Mouse (Mus musculus) intestine, embryonic 15.5 days (tissue): Measurements from ENCODE around the gene Atp6v0a4. TPM values are rescaled to one million over a fixed set of nuclear protein-coding genes. Genes with fewer than 3 reads are reported as not detected.
A peak's percentile ranks its signal among the peaks of the same experiment; 100 is the strongest.

Source experiments
- ATAC-seq: fragments of 200-750 bp; cut with Nextera tagmentation; 2 replicates; pipeline ENCODE4 v1.8.0; 2017; ENCODE audit warnings: moderate TSS enrichment, moderate library complexity
- H3K27ac ChIP-seq: fragments of 300-500 bp; sonication (generic); 2 replicates; pipeline ENCODE4 v1.5.1; 2015; ENCODE audit warnings: mild to moderate bottlenecking, inconsistent platforms
- H3K27me3 ChIP-seq: fragments of 300-500 bp; sonication (generic); replicated peaks from 2 replicates; pipeline ENCODE4 v1.6.1; 2015; ENCODE audit warnings: inconsistent platforms
- H3K36me3 ChIP-seq: fragments of 300-500 bp; sonication (generic); 2 replicates; pipeline ENCODE4 v1.6.1; 2015; ENCODE audit warnings: inconsistent platforms
- H3K4me1 ChIP-seq: fragments of 300-500 bp; sonication (generic); replicated peaks from 2 replicates; pipeline ENCODE4 v1.6.1; 2015; ENCODE audit warnings: inconsistent platforms
- H3K4me2 ChIP-seq: fragments of 300-500 bp; sonication (generic); replicated peaks from 2 replicates; pipeline ENCODE4 v1.6.1; 2015; ENCODE audit warnings: mild to moderate bottlenecking, inconsistent platforms
- H3K4me3 ChIP-seq: fragments of 300-500 bp; sonication (generic); replicated peaks from 2 replicates; pipeline ENCODE4 v1.5.1; 2015; ENCODE audit warnings: inconsistent platforms
- H3K9ac ChIP-seq: fragments of 300-500 bp; sonication (generic); 2 replicates; pipeline ENCODE4 v1.6.1; 2015; ENCODE audit warnings: inconsistent platforms
- H3K9me3 ChIP-seq: fragments of 300-500 bp; sonication (generic); 2 replicates; pipeline ENCODE4 v1.6.1; 2016; ENCODE audit warnings: inconsistent platforms
- WGBS: fragments of 180-500 bp; shearing (Covaris S2); methylation state at CpG from one replicate; pipeline ENCODE4 v1.1.7; 2015; 5-methylcytosine and 5-hydroxymethylcytosine counted together
- polyA plus RNA-seq: library from polyadenylated mRNA; unstranded; fragments of >200 nt; fragmentation: Nextera tagmentation; extraction: Ambion mirVana; gene quantifications from 2 replicates; pipeline ENCODE4 v1.2.1, GENCODE M21; 2015

The Atp6v0a4 gene
- polyA plus RNA-seq, 1 experiment from 2014 or later: 4.0 TPM

DNA sequence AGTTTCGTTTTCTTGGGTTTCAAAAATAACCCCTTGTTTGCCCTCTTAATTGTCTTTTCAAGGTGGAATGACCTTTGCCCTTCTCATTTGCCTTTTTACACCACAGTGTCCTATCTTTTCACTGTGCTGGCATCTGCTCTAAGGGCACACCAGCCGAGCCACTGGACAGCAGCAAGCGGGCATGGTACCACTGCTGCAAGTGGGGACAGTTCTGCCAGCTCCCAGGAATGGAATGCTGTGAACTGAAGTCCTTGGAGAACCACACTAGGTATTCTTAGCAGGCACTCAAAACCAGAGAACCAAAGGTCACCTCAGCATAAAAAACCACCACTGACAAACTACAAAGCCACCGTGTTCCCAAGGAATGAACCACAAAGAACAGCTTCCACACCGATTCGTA, 1.6 kb downstream of the Atp6v0a4 start:
- Histone ChIP-seq H3K4me1 (no peaks in the 10 kb centered on the region), H3K9me3 (no peaks in the 10 kb centered on the region), H3K27me3 (no peaks in the 10 kb centered on the region), H3K4me3 (no peak overlapping the region), H3K36me3 (no peaks in the 10 kb centered on the region), H3K27ac (no peak overlapping the region), H3K9ac (no peak overlapping the region), H3K4me2 (peak overlapping the region; percentile 17; the same call in 1 of the 2 replicates)
- peak; percentile 38; the same call in 1 of the 2 replicates for ATAC-seq
- 50% methylated on average over 6 of the region's 6 CpGs for WGBS

GRCm38 (mm10) chr6:38121843-38122242, 2.5 kb downstream of the Atp6v0a4 start:
- Histone ChIP-seq H3K4me2 (no peak overlapping the region), H3K36me3 (no peaks in the 10 kb centered on the region), H3K4me3 (no peak overlapping the region), H3K27ac (no peak overlapping the region), H3K9me3 (no peaks in the 10 kb centered on the region), H3K9ac (no peak overlapping the region), H3K4me1 (no peaks in the 10 kb centered on the region), H3K27me3 (no peaks in the 10 kb centered on the region)
- WGBS: 81% methylated on average over 5 of the region's 5 CpGs
- ATAC-seq: no peak

GRCm38 (mm10) chr6:38120681-38121371, 3.6 kb downstream of the Atp6v0a4 start:
- H3K4me3 ChIP-seq: no peak overlapping the region
- no peak overlapping the region for H3K9ac ChIP-seq
- H3K9me3 ChIP-seq: no peaks in the 10 kb centered on the region
- peak; percentile 57 for ATAC-seq
- no peaks in the 10 kb centered on the region for H3K4me1 ChIP-seq
- H3K27ac ChIP-seq: no peak overlapping the region
- H3K36me3 ChIP-seq: no peaks in the 10 kb centered on the region
- no peaks in the 10 kb centered on the region for H3K27me3 ChIP-seq
- no peak overlapping the region for H3K4me2 ChIP-seq
- WGBS: 42% methylated on average over 9 of the region's 9 CpGs

GRCm38 (mm10) chr6:38118341-38118740, 6.0 kb downstream of the Atp6v0a4 start:
- Histone ChIP-seq H3K36me3 (no peaks in the 10 kb centered on the region), H3K9me3 (no peaks in the 10 kb centered on the region), H3K4me1 (no peaks in the 10 kb centered on the region), H3K27me3 (no peaks in the 10 kb centered on the region), H3K9ac (no peak overlapping the region), H3K27ac (no peak overlapping the region), H3K4me2 (no peak overlapping the region), H3K4me3 (no peak overlapping the region)
- no peak for ATAC-seq
- 84% methylated on average over 6 of the region's 6 CpGs for WGBS

DNA sequence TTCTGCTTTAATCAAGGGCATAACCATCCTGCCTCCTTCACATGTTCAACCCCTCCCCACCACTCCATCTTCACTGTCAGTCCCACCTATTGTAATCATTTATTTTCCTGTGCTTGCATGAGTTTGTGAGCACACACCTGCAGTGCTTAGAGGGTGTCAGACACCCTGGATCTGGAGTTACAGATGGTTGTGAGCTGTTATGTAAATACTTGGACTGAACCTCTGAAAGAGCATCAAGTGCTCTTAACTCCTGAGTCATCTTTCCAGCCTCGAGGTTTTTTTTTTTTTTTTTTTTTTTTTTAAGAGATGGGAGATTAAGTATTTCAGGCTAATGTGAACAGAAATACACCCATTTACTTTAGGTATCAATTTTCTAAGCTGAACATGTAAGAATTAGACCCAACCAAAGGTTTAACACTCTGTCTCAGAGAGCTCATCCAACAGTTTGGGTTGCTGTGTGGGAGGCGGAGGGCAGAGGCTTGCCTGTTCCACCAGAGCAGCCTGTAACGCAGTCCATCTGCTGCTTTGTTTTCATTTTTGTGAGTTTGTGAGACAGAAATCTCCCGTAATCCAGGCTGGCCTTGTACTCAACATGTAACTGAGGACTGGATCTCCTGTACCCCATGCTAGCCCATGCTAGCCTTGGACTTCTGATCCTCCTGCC, 8.1 kb downstream of the Atp6v0a4 start:
- no peak for ATAC-seq
- WGBS: 39% methylated on average over 4 of the region's 4 CpGs
- Histone ChIP-seq H3K9me3 (no peaks in the 10 kb centered on the region), H3K4me2 (no peak overlapping the region), H3K4me3 (no peak overlapping the region), H3K9ac (no peak overlapping the region), H3K36me3 (no peaks in the 10 kb centered on the region), H3K27ac (no peak overlapping the region), H3K27me3 (no peaks in the 10 kb centered on the region), H3K4me1 (no peaks in the 10 kb centered on the region)

GRCm38 (mm10) chr6:38110859-38111258, 13.5 kb downstream of the Atp6v0a4 start:
- Histone ChIP-seq H3K9ac (no peak overlapping the region), H3K4me1 (0 out of 2 replicates have a peak, but pooled peaks cover 2% of the 10 kb centered on the region), H3K4me2 (0 out of 2 replicates have a peak overlapping the region, but pooled peaks have one; percentile 10), H3K4me3 (no peak overlapping the region), H3K36me3 (no peaks in the 10 kb centered on the region), H3K27ac (no peak overlapping the region), H3K9me3 (no peaks in the 10 kb centered on the region), H3K27me3 (no peaks in the 10 kb centered on the region)
- WGBS: 54% methylated on average over 9 of the region's 9 CpGs
- 0 out of 2 replicates have a peak, but pooled peaks have one; percentile 41 for ATAC-seq

- H3K4me3 ChIP-seq: no peak overlapping the region
- no peak overlapping the region for H3K27ac ChIP-seq
- ATAC-seq: no peak
Observed at GRCm38 (mm10) chr6:38109871-38110270, 14.5 kb downstream of the Atp6v0a4 start.

GRCm38 (mm10) chr6:38109160-38109795, 15.1 kb downstream of the Atp6v0a4 start, which contains the start of gene Tmem213:
Gene Tmem213 (plus strand): TSS chr6:38109255.
- WGBS: 27% methylated on average over 9 of the region's 9 CpGs
- H3K27ac ChIP-seq: no peak within 1 kb of the TSS
- H3K4me1 ChIP-seq: 0 out of 2 replicates have a peak, but pooled peaks cover 2% of the 10 kb centered on the region
- no peak within 1 kb of the TSS; the same call in 1 of the 2 replicates for H3K4me2 ChIP-seq
- H3K27me3 ChIP-seq: no peaks in the 10 kb centered on the region
- H3K9me3 ChIP-seq: no peaks in the 10 kb centered on the region
- H3K9ac ChIP-seq: no peak within 1 kb of the TSS
- ATAC-seq: peak; percentile 38; the same call in 1 of the 2 replicates
- no peak within 1 kb of the TSS for H3K4me3 ChIP-seq
- no peaks in the 10 kb centered on the region for H3K36me3 ChIP-seq

More at GRCm38 (mm10) chr6:38109871-38110270, 14.5 kb downstream of the Atp6v0a4 start:
- no peaks in the 10 kb centered on the region for H3K27me3 ChIP-seq
- 0 out of 2 replicates have a peak, but pooled peaks cover 2% of the 10 kb centered on the region for H3K4me1 ChIP-seq
- no peaks in the 10 kb centered on the region for H3K36me3 ChIP-seq
- WGBS: 28% methylated on average over 9 of the region's 9 CpGs
- H3K9me3 ChIP-seq: no peaks in the 10 kb centered on the region
- no peak overlapping the region; the same call in 1 of the 2 replicates for H3K4me2 ChIP-seq
- no peak overlapping the region for H3K9ac ChIP-seq

GRCm38 (mm10) chr6:38108449-38108848, 15.9 kb downstream of the Atp6v0a4 start:
- 0 out of 2 replicates have a peak, but pooled peaks cover 2% of the 10 kb centered on the region for H3K4me1 ChIP-seq
- no peaks in the 10 kb centered on the region for H3K9me3 ChIP-seq
- H3K4me2 ChIP-seq: no peak overlapping the region
- H3K9ac ChIP-seq: no peak overlapping the region
- H3K27ac ChIP-seq: no peak overlapping the region
- ATAC-seq: no peak
- H3K27me3 ChIP-seq: no peaks in the 10 kb centered on the region
- WGBS: 94% methylated on average over 5 of the region's 5 CpGs
- H3K4me3 ChIP-seq: no peak overlapping the region
- H3K36me3 ChIP-seq: no peaks in the 10 kb centered on the region

- H3K27ac ChIP-seq: no peak overlapping the region
- 83% methylated on average over 9 of the region's 9 CpGs for WGBS
- H3K9ac ChIP-seq: no peak overlapping the region
- H3K36me3 ChIP-seq: no peaks in the 10 kb centered on the region
- no peaks in the 10 kb centered on the region for H3K9me3 ChIP-seq
- no peak overlapping the region for H3K4me2 ChIP-seq
- H3K4me1 ChIP-seq: 0 out of 2 replicates have a peak, but pooled peaks cover 2% of the 10 kb centered on the region
- no peaks in the 10 kb centered on the region for H3K27me3 ChIP-seq
- no peak overlapping the region for H3K4me3 ChIP-seq
- no peak for ATAC-seq
Observed at GRCm38 (mm10) chr6:38105924-38106323, 18.5 kb downstream of the Atp6v0a4 start.

DNA sequence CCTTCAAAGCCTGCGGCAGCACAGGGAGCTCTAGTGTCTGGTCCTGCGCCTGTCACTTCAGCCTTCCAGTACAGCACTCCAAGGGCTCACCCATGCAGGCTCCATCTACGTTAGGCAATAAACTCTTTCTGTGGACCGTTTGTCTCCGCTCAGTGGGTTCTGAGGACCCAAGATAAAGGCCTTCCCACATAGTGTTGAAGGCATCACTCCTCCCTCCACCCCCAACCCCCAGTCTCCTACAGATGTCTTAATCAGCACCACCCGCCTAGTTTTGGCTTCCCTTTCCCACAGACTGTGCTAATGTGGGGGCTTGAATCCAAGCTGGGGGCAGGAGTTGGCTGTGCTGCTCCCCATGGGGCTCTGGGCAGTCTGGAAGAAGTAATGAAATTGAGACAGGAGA, 20.6 kb downstream of the Atp6v0a4 start:
- H3K4me2 ChIP-seq: no peak overlapping the region
- no peak overlapping the region for H3K9ac ChIP-seq
- H3K4me1 ChIP-seq: no peaks in the 10 kb centered on the region
- ATAC-seq: no peak
- no peaks in the 10 kb centered on the region for H3K9me3 ChIP-seq
- WGBS: 52% methylated on average over 6 of the region's 6 CpGs
- H3K4me3 ChIP-seq: no peak overlapping the region
- H3K27me3 ChIP-seq: no peaks in the 10 kb centered on the region
- no peaks in the 10 kb centered on the region for H3K36me3 ChIP-seq
- H3K27ac ChIP-seq: no peak overlapping the region

DNA sequence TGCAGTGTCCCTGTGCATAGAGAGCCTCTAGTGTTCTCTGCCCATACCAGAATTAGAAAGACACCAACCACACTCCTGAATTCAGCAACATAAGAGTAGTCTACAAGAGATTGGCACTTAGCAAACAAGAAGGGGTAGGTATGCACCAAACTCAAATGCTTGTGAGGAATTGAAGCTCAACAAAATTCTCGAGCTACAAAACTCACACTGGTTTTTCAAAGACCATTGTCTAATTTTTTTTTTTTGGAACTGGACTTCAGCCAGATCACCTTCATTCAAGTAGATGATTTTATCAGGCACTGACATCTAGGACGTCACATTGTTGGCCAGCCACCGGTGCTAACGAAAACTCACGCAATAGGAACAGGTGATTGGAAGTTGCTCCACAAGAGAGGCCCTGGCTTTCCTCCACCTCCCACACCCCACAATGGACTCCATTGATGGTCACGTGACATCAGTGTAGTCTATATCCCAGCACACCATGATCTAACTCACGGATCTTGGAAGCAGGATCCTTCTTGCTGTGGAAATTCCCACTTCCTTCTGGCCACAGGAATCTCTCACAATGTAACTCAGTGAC, 22.1 kb downstream of the Atp6v0a4 start:
- no peak overlapping the region for H3K4me3 ChIP-seq
- ATAC-seq: no peak
- H3K4me1 ChIP-seq: no peaks in the 10 kb centered on the region
- H3K36me3 ChIP-seq: no peaks in the 10 kb centered on the region
- H3K27me3 ChIP-seq: no peaks in the 10 kb centered on the region
- no peak overlapping the region for H3K4me2 ChIP-seq
- no peak overlapping the region for H3K27ac ChIP-seq
- H3K9me3 ChIP-seq: no peaks in the 10 kb centered on the region
- WGBS: 86% methylated on average over 7 of the region's 7 CpGs
- H3K9ac ChIP-seq: no peak overlapping the region
